Mouse (Mus musculus) C2C12 (cell line): Measurements from ENCODE around the gene Trim46. TPM values are rescaled to one million over a fixed set of nuclear protein-coding genes. Genes with fewer than 3 reads are reported as not detected.

Experiments
- H3K27me3 ChIP-seq: one replicate; pipeline ENCODE4 v1.6.1; 2011; ENCODE audit not compliant: control insufficient read depth, insufficient read depth, insufficient read length
- H3K36me3 ChIP-seq: one replicate; pipeline ENCODE4 v1.6.1; 2011; ENCODE audit not compliant: control insufficient read depth, insufficient read depth
- H3K4me3 ChIP-seq: one replicate; pipeline ENCODE4 v1.5.1; 2011; ENCODE audit warnings: mild to moderate bottlenecking, control low read depth; ENCODE audit not compliant: poor library complexity, insufficient read depth, severe bottlenecking
- H3K79me2 ChIP-seq: one replicate; pipeline ENCODE4 v1.6.1; 2011; ENCODE audit not compliant: control insufficient read depth, insufficient read depth
- H3K79me3 ChIP-seq: one replicate; pipeline ENCODE4 v1.6.1; 2011; ENCODE audit warnings: low read depth, control low read depth
- H3ac ChIP-seq: one replicate; pipeline ENCODE3; 2011; ENCODE audit warnings: low read depth; ENCODE audit not compliant: control insufficient read depth, insufficient read length
- CEBPB ChIP-seq: IDR thresholded peaks from one replicate; pipeline ENCODE4 v1.6.1; 2011; ENCODE audit warnings: low read depth, mild to moderate bottlenecking, control low read depth, moderate library complexity
- CTCF ChIP-seq: IDR thresholded peaks from one replicate; pipeline ENCODE4 v1.5.1; 2011; ENCODE audit not compliant: control insufficient read depth, insufficient read depth, insufficient read length
- FOSL1 ChIP-seq: IDR thresholded peaks from one replicate; pipeline ENCODE4 v1.8.0; 2011; ENCODE audit warnings: mild to moderate bottlenecking, low read length; ENCODE audit not compliant: poor library complexity, insufficient read depth, severe bottlenecking
- MAX ChIP-seq: IDR thresholded peaks from one replicate; pipeline ENCODE4 v1.6.1; 2011; ENCODE audit warnings: mild to moderate bottlenecking, control low read depth
- MYOD1 ChIP-seq: IDR thresholded peaks from one replicate; pipeline ENCODE4 v1.6.1; 2011; ENCODE audit warnings: low read depth; ENCODE audit not compliant: control insufficient read depth, insufficient read length
- MYOG ChIP-seq: IDR thresholded peaks from one replicate; pipeline ENCODE4 v1.6.1; 2011; ENCODE audit not compliant: control insufficient read depth, insufficient read length; ENCODE audit errors: extremely low read depth
- USF1 ChIP-seq: IDR thresholded peaks from one replicate; pipeline ENCODE4 v1.6.1; 2011; ENCODE audit warnings: low read depth, mild to moderate bottlenecking, control low read depth, moderate library complexity
- polyA plus RNA-seq: library from polyadenylated mRNA; unstranded; fragments of >200 nt; fragmentation: generic; extraction: Trizol; gene quantifications from one replicate; pipeline ENCODE4 v1.2.1, GENCODE M21; 2012; ENCODE audit warnings: missing spikeins

Gene Trim46
- polyA plus RNA-seq, 1 experiment = 11.0 TPM

- no peak for TF ChIP-seq CTCF
- no peak for TF ChIP-seq MYOG
- TF ChIP-seq MYOD1 = no peak
- TF ChIP-seq FOSL1 = no peak
- TF ChIP-seq USF1 = no peak
- TF ChIP-seq MAX = no peak
- TF ChIP-seq CEBPB = no peak
- no peaks in the 10 kb centered on the region for H3K79me2 ChIP-seq
- H3K27me3 ChIP-seq = no peaks in the 10 kb centered on the region
- no peak overlapping the region for H3K4me3 ChIP-seq
- peaks cover 5% of the 10 kb centered on the region for H3K36me3 ChIP-seq
- no peak overlapping the region for H3ac ChIP-seq
- no peaks in the 10 kb centered on the region for H3K79me3 ChIP-seq
Observed at GRCm38 (mm10) chr3:89237682-89238081, 8.4 kb downstream of the Trim46 start.

GRCm38 (mm10) chr3:89236516-89236915 lies 9.6 kb downstream of the Trim46 start:
- Histone ChIP-seq H3K79me2 (no peaks in the 10 kb centered on the region), H3K27me3 (no peaks in the 10 kb centered on the region), H3K4me3 (no peak overlapping the region), H3ac (no peak overlapping the region), H3K36me3 (no peaks in the 10 kb centered on the region), H3K79me3 (no peaks in the 10 kb centered on the region)
- TF ChIP-seq MYOG (no peak), USF1 (no peak), MYOD1 (no peak), FOSL1 (no peak), CEBPB (no peak), MAX (no peak), CTCF (no peak)

GRCm38 (mm10) chr3:89233562-89234110 lies 12.5 kb downstream of the Trim46 start:
- no peak for TF ChIP-seq MYOD1
- TF ChIP-seq MAX = no peak
- no peak for TF ChIP-seq USF1
- TF ChIP-seq FOSL1 = no peak
- Histone ChIP-seq H3K36me3 (no peaks in the 10 kb centered on the region), H3K4me3 (no peak overlapping the region), H3K79me2 (no peaks in the 10 kb centered on the region), H3K27me3 (no peaks in the 10 kb centered on the region), H3K79me3 (no peaks in the 10 kb centered on the region), H3ac (no peak overlapping the region)

- TF ChIP-seq CTCF = no peak
- TF ChIP-seq MYOD1 = no peak
- TF ChIP-seq MAX = no peak
- TF ChIP-seq USF1 = no peak
- no peak for TF ChIP-seq FOSL1
- no peak for TF ChIP-seq MYOG
- no peak for TF ChIP-seq CEBPB
- Histone ChIP-seq H3ac (no peak overlapping the region), H3K4me3 (no peak overlapping the region), H3K79me2 (no peaks in the 10 kb centered on the region), H3K79me3 (no peaks in the 10 kb centered on the region), H3K27me3 (no peaks in the 10 kb centered on the region), H3K36me3 (no peaks in the 10 kb centered on the region)
Observed at GRCm38 (mm10) chr3:89232614-89233013, 13.5 kb downstream of the Trim46 start.

- H3ac ChIP-seq = no peak overlapping the region
- H3K79me2 ChIP-seq = no peaks in the 10 kb centered on the region
- no peaks in the 10 kb centered on the region for H3K79me3 ChIP-seq
- TF ChIP-seq FOSL1 = no peak
- no peaks in the 10 kb centered on the region for H3K36me3 ChIP-seq
- no peaks in the 10 kb centered on the region for H3K27me3 ChIP-seq
- no peak overlapping the region for H3K4me3 ChIP-seq
Observed at GRCm38 (mm10) chr3:89231772-89232275, 14.3 kb downstream of the Trim46 start.

GRCm38 (mm10) chr3:89231345-89231744 lies 14.8 kb downstream of the Trim46 start:
- H3K27me3 ChIP-seq = no peaks in the 10 kb centered on the region
- no peak overlapping the region for H3ac ChIP-seq
- H3K36me3 ChIP-seq = no peaks in the 10 kb centered on the region
- no peaks in the 10 kb centered on the region for H3K79me2 ChIP-seq
- H3K4me3 ChIP-seq = no peak overlapping the region
- peak; percentile 59 for TF ChIP-seq MYOD1
- no peak for TF ChIP-seq CTCF
- TF ChIP-seq CEBPB = no peak
- no peak for TF ChIP-seq USF1
- H3K79me3 ChIP-seq = no peaks in the 10 kb centered on the region
